Mouse (Mus musculus) lung, postnatal 0 days (tissue): ENCODE data around the gene Ugt1a6b. TPM values are rescaled to one million over a fixed set of nuclear protein-coding genes. Genes with fewer than 3 reads are reported as not detected.

Experiments
- ATAC-seq: fragments of 200-750 bp; cut with Nextera tagmentation; 2 replicates; pipeline ENCODE4 v1.8.0; 2017; ENCODE audit warnings: moderate library complexity
- DNase-seq: peaks from one replicate; pipeline ENCODE4 v3.0.0-alpha.2; 2016; ENCODE audit warnings: low spot score
- H3K27ac ChIP-seq: fragments of 300-500 bp; sonication (generic); 2 replicates; pipeline ENCODE4 v1.5.1; 2014; ENCODE audit warnings: antibody characterized with exemption, mild to moderate bottlenecking, low read length, mixed read lengths
- H3K27me3 ChIP-seq: fragments of 300-500 bp; sonication (generic); replicated peaks from 2 replicates; pipeline ENCODE4 v1.6.1; 2014; ENCODE audit warnings: low read length, mixed read lengths; ENCODE audit not compliant: insufficient read depth
- H3K36me3 ChIP-seq: fragments of 300-500 bp; sonication (generic); 2 replicates; pipeline ENCODE4 v1.6.1; 2014; ENCODE audit warnings: low read length, mixed read lengths; ENCODE audit not compliant: insufficient read depth
- H3K4me1 ChIP-seq: fragments of 300-500 bp; sonication (generic); 2 replicates; pipeline ENCODE4 v1.6.1; 2014; ENCODE audit warnings: antibody characterized with exemption, low read depth, low read length, mixed read lengths; ENCODE audit not compliant: insufficient read depth
- H3K4me2 ChIP-seq: fragments of 300-500 bp; sonication (generic); replicated peaks from 2 replicates; pipeline ENCODE4 v1.6.1; 2014; ENCODE audit warnings: low read depth, mild to moderate bottlenecking, low read length, moderate library complexity, mixed read lengths
- H3K4me3 ChIP-seq: fragments of 300-500 bp; sonication (generic); 2 replicates; pipeline ENCODE4 v1.5.1; 2014; ENCODE audit warnings: low read depth, low read length
- H3K9ac ChIP-seq: fragments of 300-500 bp; sonication (generic); replicated peaks from 2 replicates; pipeline ENCODE4 v1.6.1; 2014; ENCODE audit warnings: low read depth, mild to moderate bottlenecking
- H3K9me3 ChIP-seq: fragments of 300-500 bp; sonication (generic); 2 replicates; pipeline ENCODE4 v1.6.1; 2016; ENCODE audit warnings: low read length, mixed read lengths
- CTCF ChIP-seq: IDR thresholded peaks from 2 replicates; pipeline ENCODE4 v1.5.1; 2016; ENCODE audit warnings: antibody characterized with exemption, mild to moderate bottlenecking
- EP300 ChIP-seq: IDR thresholded peaks from 2 replicates; pipeline ENCODE4 v1.6.1; 2016; ENCODE audit warnings: antibody characterized with exemption, mild to moderate bottlenecking, control low read depth
- WGBS: fragments of 180-500 bp; shearing (Covaris S2); extraction: QIAGEN DNeasy Blood & Tissue Kit; methylation state at CpG from one replicate; pipeline ENCODE4 v1.1.7; 2014; 5-methylcytosine and 5-hydroxymethylcytosine counted together
- polyA plus RNA-seq: library from polyadenylated mRNA; unstranded; fragments of >200 nt; fragmentation: Nextera tagmentation; extraction: Ambion mirVana; gene quantifications from 2 replicates; pipeline ENCODE4 v1.2.1, GENCODE M21; 2015

The Ugt1a6b gene
- polyA plus RNA-seq, 1 experiment from 2014 or later = 2.4 TPM

GRCm38 (mm10) chr1:88255466-88255857 lies 152.4 kb downstream of the Ugt1a6b start:
- TF ChIP-seq CTCF = no peak
- no peak for TF ChIP-seq EP300
- ATAC-seq (no peak), DNase-seq (no peak)
- H3K27ac ChIP-seq = no peak overlapping the region
- H3K4me1 ChIP-seq = 0 out of 2 replicates have a peak, but pooled peaks cover 7% of the 10 kb centered on the region
- no peaks in the 10 kb centered on the region for H3K27me3 ChIP-seq
- H3K4me2 ChIP-seq = no peak overlapping the region
- peaks cover 5% of the 10 kb centered on the region; the same call in 1 of the 2 replicates for H3K36me3 ChIP-seq
- WGBS = 49% methylated on average over 2 of the region's 2 CpGs
- H3K4me3 ChIP-seq = no peak overlapping the region
- H3K9me3 ChIP-seq = peaks cover 24% of the 10 kb centered on the region
- no peak overlapping the region for H3K9ac ChIP-seq

- H3K9me3 ChIP-seq = peaks cover 18% of the 10 kb centered on the region
- DNase-seq (no peak), ATAC-seq (no peak)
- no peak overlapping the region for H3K4me2 ChIP-seq
- no peak overlapping the region for H3K4me3 ChIP-seq
- H3K27ac ChIP-seq = no peak overlapping the region
- H3K9ac ChIP-seq = no peak overlapping the region
- H3K36me3 ChIP-seq = peaks cover 11% of the 10 kb centered on the region; the same call in 1 of the 2 replicates
- WGBS = 80% methylated on average over 13 of the region's 13 CpGs
- no peaks in the 10 kb centered on the region for H3K27me3 ChIP-seq
- 0 out of 2 replicates have a peak, but pooled peaks cover 7% of the 10 kb centered on the region for H3K4me1 ChIP-seq
- TF ChIP-seq EP300 = no peak
- no peak for TF ChIP-seq CTCF
These were observed 153.1 kb downstream of the Ugt1a6b start for GRCm38 (mm10) chr1:88255989-88256754.

DNA sequence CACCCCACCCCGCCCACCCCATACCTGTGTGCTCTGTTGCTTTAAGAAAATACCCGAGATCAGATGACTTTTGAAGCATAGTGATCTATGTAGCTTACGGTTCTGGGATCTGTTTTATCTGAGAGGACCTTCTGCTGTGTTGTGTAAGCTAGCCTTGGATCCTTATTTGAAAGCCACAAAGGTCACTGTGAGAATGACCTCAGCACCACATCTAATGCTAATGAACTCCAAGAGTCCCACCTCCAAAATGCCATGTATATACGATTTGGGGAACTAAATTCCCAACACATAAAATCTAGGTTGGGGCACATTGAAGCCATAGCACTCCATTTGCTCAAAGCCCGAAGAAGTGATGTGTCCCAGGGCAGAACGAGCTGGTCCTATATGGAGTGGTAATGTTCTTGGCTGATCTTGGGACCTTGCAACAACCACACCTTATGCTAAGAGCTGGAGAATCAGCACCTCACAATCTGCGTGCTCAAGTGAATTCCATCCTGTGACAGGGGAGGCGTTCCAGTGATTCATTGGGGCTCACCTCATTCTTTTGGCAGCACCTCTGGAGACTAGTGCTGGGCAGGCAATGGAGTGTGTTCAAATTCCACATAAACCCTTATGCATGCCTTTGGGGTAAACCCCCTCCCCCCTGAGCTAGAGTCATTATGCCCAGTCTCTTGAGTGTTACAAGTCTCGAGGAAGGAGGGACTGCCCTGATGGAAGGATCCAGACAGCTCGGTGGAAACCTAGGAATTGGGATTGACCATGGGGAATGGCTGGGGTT lies 154.0 kb downstream of the Ugt1a6b start:
- 73% methylated on average over 10 of the region's 10 CpGs for WGBS
- peaks cover 18% of the 10 kb centered on the region for H3K9me3 ChIP-seq

DNA sequence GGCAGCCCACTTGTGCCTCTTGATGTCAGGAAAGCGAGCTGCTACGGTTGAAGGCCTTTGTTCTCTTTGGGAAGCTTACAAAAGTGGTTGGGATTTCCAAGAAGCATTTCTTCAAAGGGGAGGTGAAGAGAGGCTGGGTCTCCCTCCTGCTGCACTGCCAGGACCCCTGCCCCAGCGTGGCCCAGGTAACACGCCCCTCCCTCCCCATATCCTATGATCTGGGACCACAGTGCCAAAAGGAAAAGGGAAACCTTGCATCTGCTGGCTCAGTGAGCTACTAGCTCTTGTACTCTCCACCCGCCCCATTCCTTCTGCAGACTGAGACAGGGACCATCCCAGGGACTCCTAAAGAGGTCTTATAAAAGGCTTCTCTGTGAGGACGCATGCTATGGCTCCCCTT lies 154.6 kb downstream of the Ugt1a6b start:
- Histone ChIP-seq H3K4me2 (no peak overlapping the region), H3K4me3 (no peak overlapping the region), H3K9me3 (peaks cover 18% of the 10 kb centered on the region), H3K9ac (no peak overlapping the region), H3K4me1 (0 out of 2 replicates have a peak, but pooled peaks cover 7% of the 10 kb centered on the region), H3K27ac (no peak overlapping the region), H3K36me3 (peaks cover 16% of the 10 kb centered on the region; the same call in 1 of the 2 replicates), H3K27me3 (no peaks in the 10 kb centered on the region)
- no peak for TF ChIP-seq CTCF
- no peak for TF ChIP-seq EP300
- no peak for DNase-seq
- WGBS = 77% methylated on average over 6 of the region's 6 CpGs
- ATAC-seq = no peak

More for the DNA sequence above, 154.0 kb downstream of the Ugt1a6b start:
- Histone ChIP-seq H3K9ac (no peak overlapping the region), H3K4me2 (no peak overlapping the region), H3K4me1 (0 out of 2 replicates have a peak, but pooled peaks cover 7% of the 10 kb centered on the region), H3K4me3 (no peak overlapping the region), H3K27me3 (no peaks in the 10 kb centered on the region), H3K27ac (no peak overlapping the region), H3K36me3 (peaks cover 11% of the 10 kb centered on the region; the same call in 1 of the 2 replicates)
- TF ChIP-seq EP300 (no peak), CTCF (no peak)
- peak; percentile 10 for ATAC-seq
- peak; percentile 70 for DNase-seq

- Histone ChIP-seq H3K4me1 (0 out of 2 replicates have a peak, but pooled peaks cover 7% of the 10 kb centered on the region), H3K9me3 (peaks cover 18% of the 10 kb centered on the region), H3K9ac (no peak overlapping the region), H3K36me3 (peaks cover 23% of the 10 kb centered on the region), H3K4me2 (no peak overlapping the region), H3K4me3 (no peak overlapping the region), H3K27me3 (no peaks in the 10 kb centered on the region), H3K27ac (no peak overlapping the region)
- ATAC-seq (no peak), DNase-seq (no peak)
- TF ChIP-seq EP300 = no peak
- no peak for TF ChIP-seq CTCF
- WGBS = 62% methylated on average over 6 of the region's 6 CpGs
These were observed 155.3 kb downstream of the Ugt1a6b start for GRCm38 (mm10) chr1:88258361-88258760.
